Mouse (Mus musculus) embryonic facial prominence, embryonic 14.5 days (tissue): Measurements from ENCODE around the gene Gfy. TPM values are rescaled to one million over a fixed set of nuclear protein-coding genes. Genes with fewer than 3 reads are reported as not detected.

Source experiments
- ATAC-seq: fragments of 200-750 bp; cut with Nextera tagmentation; 2 replicates; pipeline ENCODE4 v1.8.0; 2017; ENCODE audit warnings: low read depth, moderate number of reproducible peaks, moderate TSS enrichment
- DNase-seq: peaks from one replicate; pipeline ENCODE4 v3.0.0-alpha.2; 2015; ENCODE audit warnings: low spot score
- H3K27ac ChIP-seq: fragments of 300-500 bp; sonication (generic); replicated peaks from 2 replicates; pipeline ENCODE4 v1.5.1; 2014; ENCODE audit warnings: low read depth, mild to moderate bottlenecking, low read length, moderate library complexity
- H3K27me3 ChIP-seq: fragments of 300-500 bp; sonication (generic); replicated peaks from 2 replicates; pipeline ENCODE4 v1.6.1; 2014; ENCODE audit warnings: low read length; ENCODE audit not compliant: control insufficient read depth, insufficient read depth
- H3K36me3 ChIP-seq: fragments of 300-500 bp; sonication (generic); 2 replicates; pipeline ENCODE4 v1.6.1; 2014; ENCODE audit warnings: low read length, mixed read lengths; ENCODE audit not compliant: control insufficient read depth, insufficient read depth
- H3K4me1 ChIP-seq: fragments of 300-500 bp; sonication (generic); 2 replicates; pipeline ENCODE4 v1.6.1; 2014; ENCODE audit warnings: antibody characterized with exemption, low read length; ENCODE audit not compliant: control insufficient read depth, insufficient read depth
- H3K4me2 ChIP-seq: fragments of 300-500 bp; sonication (generic); 2 replicates; pipeline ENCODE4 v1.6.1; 2014; ENCODE audit warnings: low read depth, mild to moderate bottlenecking, low read length, moderate library complexity, mixed read lengths
- H3K4me3 ChIP-seq: fragments of 300-500 bp; sonication (generic); 2 replicates; pipeline ENCODE4 v1.5.1; 2014; ENCODE audit warnings: low read depth, mild to moderate bottlenecking, low read length
- H3K9ac ChIP-seq: fragments of 300-500 bp; sonication (generic); 2 replicates; pipeline ENCODE4 v1.6.1; 2014; ENCODE audit warnings: low read depth, mild to moderate bottlenecking, low read length, moderate library complexity, mixed read lengths
- H3K9me3 ChIP-seq: fragments of 300-500 bp; sonication (generic); 2 replicates; pipeline ENCODE4 v1.6.1; 2016; ENCODE audit warnings: low read length; ENCODE audit not compliant: control insufficient read depth
- WGBS: fragments of 180-500 bp; shearing (Covaris S2); extraction: QIAGEN DNeasy Blood & Tissue Kit; methylation state at CpG from one replicate; pipeline ENCODE4 v1.1.7; 2014; 5-methylcytosine and 5-hydroxymethylcytosine counted together
- polyA plus RNA-seq: library from polyadenylated mRNA; unstranded; fragments of >200 nt; fragmentation: Nextera tagmentation; extraction: Ambion mirVana; gene quantifications from 2 replicates; pipeline ENCODE4 v1.2.1, GENCODE M21; 2014

The Gfy gene
- polyA plus RNA-seq, 1 experiment from 2014 or later: 5.8 TPM

GRCm38 (mm10) chr7:45191161-45191560 lies 11.8 kb upstream of the Gfy start:
- WGBS: 56% methylated on average over 2 of the region's 2 CpGs
- ATAC-seq: no peak
- no peaks in the 10 kb centered on the region for H3K36me3 ChIP-seq
- 0 out of 2 replicates have a peak, but pooled peaks cover 11% of the 10 kb centered on the region for H3K27me3 ChIP-seq
- no peak overlapping the region for H3K4me2 ChIP-seq
- peaks cover 8% of the 10 kb centered on the region; the same call in 1 of the 2 replicates for H3K4me1 ChIP-seq
- no peak overlapping the region for H3K27ac ChIP-seq
- H3K9me3 ChIP-seq: no peaks in the 10 kb centered on the region
- DNase-seq: no peak
- H3K9ac ChIP-seq: no peak overlapping the region
- H3K4me3 ChIP-seq: no peak overlapping the region

DNA sequence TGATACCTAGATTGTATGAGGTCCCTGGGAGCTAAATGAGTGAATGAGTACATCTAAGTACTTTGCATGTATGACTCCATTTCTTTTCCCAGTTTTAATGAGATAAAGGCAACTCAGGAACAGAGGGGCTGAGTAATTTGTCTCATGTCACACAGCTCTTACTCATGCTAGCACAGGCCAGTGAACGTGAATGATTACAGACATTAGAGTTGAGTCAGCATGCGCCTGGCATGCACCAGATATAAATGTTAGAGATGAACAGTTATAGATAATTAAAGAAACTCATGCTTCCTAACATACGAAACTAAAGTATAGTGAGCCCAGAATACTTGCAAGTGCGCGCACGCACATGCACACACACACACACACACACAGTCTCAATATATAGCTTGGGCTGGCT lies 10.8 kb upstream of the Gfy start:
- no peaks in the 10 kb centered on the region for H3K36me3 ChIP-seq
- WGBS: 90% methylated on average over 6 of the region's 6 CpGs
- 0 out of 2 replicates have a peak, but pooled peaks cover 13% of the 10 kb centered on the region for H3K27me3 ChIP-seq
- H3K9me3 ChIP-seq: no peaks in the 10 kb centered on the region
- DNase-seq: no peak
- no peak for ATAC-seq
- no peak overlapping the region for H3K4me3 ChIP-seq
- H3K9ac ChIP-seq: no peak overlapping the region
- H3K4me2 ChIP-seq: no peak overlapping the region
- no peak overlapping the region for H3K27ac ChIP-seq
- peaks cover 8% of the 10 kb centered on the region; the same call in 1 of the 2 replicates for H3K4me1 ChIP-seq

DNA sequence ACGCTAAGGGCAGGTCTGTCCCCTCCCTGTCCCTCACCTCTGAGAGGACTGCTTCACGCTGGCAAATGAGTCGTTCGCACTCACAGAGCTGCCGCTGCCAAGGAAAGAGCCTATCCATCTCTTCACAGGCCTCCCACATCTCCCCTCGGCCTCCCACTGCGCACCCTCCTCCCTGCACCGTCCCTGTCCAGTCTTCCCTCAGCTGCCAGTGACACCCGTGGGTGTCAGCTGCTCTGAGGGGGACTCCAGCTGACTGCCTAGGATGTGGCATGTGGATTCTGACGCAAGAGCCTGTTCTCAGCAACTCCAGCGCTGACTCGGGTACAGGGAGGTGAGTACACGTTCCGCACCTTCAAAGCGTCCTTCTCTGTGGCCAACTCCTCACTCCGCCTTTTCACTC lies 10.2 kb upstream of the Gfy start:
- Histone ChIP-seq H3K9me3 (no peaks in the 10 kb centered on the region), H3K27me3 (0 out of 2 replicates have a peak, but pooled peaks cover 18% of the 10 kb centered on the region), H3K4me1 (peaks cover 8% of the 10 kb centered on the region; the same call in 1 of the 2 replicates), H3K4me2 (no peak overlapping the region), H3K4me3 (no peak overlapping the region), H3K9ac (no peak overlapping the region), H3K27ac (no peak overlapping the region), H3K36me3 (no peaks in the 10 kb centered on the region)
- whole genome bisulfite sequencing: 57% methylated on average over 15 of the region's 16 CpGs
- ATAC-seq: no peak
- DNase-seq: no peak

DNA sequence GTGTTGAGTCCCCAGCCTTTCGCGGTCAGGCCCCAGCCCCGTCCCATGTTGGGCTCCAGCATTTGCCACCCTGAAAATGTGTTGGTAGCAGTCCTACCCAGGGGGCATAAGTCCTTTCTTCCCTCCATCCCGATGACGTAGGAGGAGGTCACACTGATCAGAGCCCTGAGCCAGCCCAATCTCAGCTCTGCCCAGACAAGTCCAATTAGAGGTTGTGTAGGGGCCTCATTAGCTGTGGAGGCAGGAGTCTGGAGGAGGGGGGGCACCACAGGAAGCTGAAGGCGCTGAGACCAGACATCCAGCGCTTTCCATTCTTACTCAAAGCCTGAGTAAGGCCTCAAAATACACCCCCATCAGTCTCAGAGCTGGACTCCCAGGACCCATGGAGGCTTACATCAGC lies 6.6 kb upstream of the Gfy start:
- Histone ChIP-seq H3K27ac (no peak overlapping the region), H3K36me3 (no peaks in the 10 kb centered on the region), H3K9ac (no peak overlapping the region), H3K4me2 (no peak overlapping the region), H3K4me1 (0 out of 2 replicates have a peak, but pooled peaks cover 4% of the 10 kb centered on the region), H3K4me3 (no peak overlapping the region), H3K27me3 (peaks cover 55% of the 10 kb centered on the region), H3K9me3 (no peaks in the 10 kb centered on the region)
- no peak for ATAC-seq
- 66% methylated on average over 7 of the region's 7 CpGs for WGBS
- DNase-seq: no peak

GRCm38 (mm10) chr7:45183672-45184071 lies 4.3 kb upstream of the Gfy start:
- Histone ChIP-seq H3K27ac (no peak overlapping the region), H3K27me3 (peaks cover 74% of the 10 kb centered on the region), H3K36me3 (no peaks in the 10 kb centered on the region), H3K4me2 (no peak overlapping the region), H3K4me1 (0 out of 2 replicates have a peak, but pooled peaks cover 4% of the 10 kb centered on the region), H3K4me3 (no peak overlapping the region), H3K9ac (no peak overlapping the region), H3K9me3 (no peaks in the 10 kb centered on the region)
- no peak for DNase-seq
- 71% methylated on average over 6 of the region's 7 CpGs for WGBS
- no peak for ATAC-seq

- 0 out of 2 replicates have a peak, but pooled peaks cover 4% of the 10 kb centered on the region for H3K4me1 ChIP-seq
- H3K9ac ChIP-seq: peak overlapping the region; percentile 30; the same call in 1 of the 2 replicates
- peak overlapping the region; percentile 30 for H3K4me3 ChIP-seq
Observed at GRCm38 (mm10) chr7:45182606-45183005, 3.2 kb upstream of the Gfy start.

GRCm38 (mm10) chr7:45182199-45182601 lies 2.8 kb upstream of the Gfy start:
- Histone ChIP-seq H3K4me2 (peak overlapping the region; percentile 59), H3K4me3 (peak overlapping the region; percentile 30), H3K9ac (peak overlapping the region; percentile 30; the same call in 1 of the 2 replicates), H3K4me1 (0 out of 2 replicates have a peak, but pooled peaks cover 4% of the 10 kb centered on the region), H3K36me3 (no peaks in the 10 kb centered on the region), H3K27ac (no peak overlapping the region), H3K9me3 (no peaks in the 10 kb centered on the region), H3K27me3 (peaks cover 89% of the 10 kb centered on the region)
- DNase-seq (peak; percentile 96), ATAC-seq (peak; percentile 93)
- WGBS: under 1% methylated on average over 34 of the region's 34 CpGs

More at GRCm38 (mm10) chr7:45182606-45183005, 3.2 kb upstream of the Gfy start:
- Histone ChIP-seq H3K27ac (no peak overlapping the region), H3K4me2 (peak overlapping the region; percentile 59), H3K9me3 (no peaks in the 10 kb centered on the region), H3K27me3 (peaks cover 85% of the 10 kb centered on the region), H3K36me3 (no peaks in the 10 kb centered on the region)
- DNase-seq (no peak), ATAC-seq (no peak)
- WGBS: 11% methylated on average over 11 of the region's 11 CpGs

DNA sequence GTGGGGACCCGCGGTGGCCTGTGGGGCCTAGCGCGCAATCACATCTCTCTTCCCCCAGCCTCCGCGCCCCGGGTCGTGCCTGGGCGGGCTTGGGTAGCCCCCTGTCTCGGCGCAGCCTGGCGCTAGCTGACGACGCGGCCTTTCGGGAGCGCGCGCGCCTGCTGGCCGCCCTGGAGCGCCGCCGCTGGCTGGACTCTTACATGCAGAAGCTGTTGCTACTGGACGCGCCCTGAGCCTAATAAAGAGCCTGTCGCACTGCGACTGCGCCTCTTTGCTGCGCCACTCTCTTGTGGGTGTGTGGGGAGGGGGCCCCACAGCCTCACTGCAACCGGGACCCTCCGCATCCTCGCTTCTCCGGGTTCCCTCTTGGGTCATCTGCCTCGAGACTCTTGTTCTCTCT lies 2.2 kb upstream of the Gfy start:
- Histone ChIP-seq H3K9ac (no peak overlapping the region), H3K9me3 (no peaks in the 10 kb centered on the region), H3K4me1 (0 out of 2 replicates have a peak, but pooled peaks cover 4% of the 10 kb centered on the region), H3K36me3 (no peaks in the 10 kb centered on the region), H3K27ac (no peak overlapping the region), H3K4me3 (peak overlapping the region; percentile 30), H3K4me2 (0 out of 2 replicates have a peak overlapping the region, but pooled peaks have one; percentile 12), H3K27me3 (peaks cover 92% of the 10 kb centered on the region)
- 6% methylated on average over 9 of the region's 35 CpGs for WGBS
- DNase-seq (no peak), ATAC-seq (no peak)

DNA sequence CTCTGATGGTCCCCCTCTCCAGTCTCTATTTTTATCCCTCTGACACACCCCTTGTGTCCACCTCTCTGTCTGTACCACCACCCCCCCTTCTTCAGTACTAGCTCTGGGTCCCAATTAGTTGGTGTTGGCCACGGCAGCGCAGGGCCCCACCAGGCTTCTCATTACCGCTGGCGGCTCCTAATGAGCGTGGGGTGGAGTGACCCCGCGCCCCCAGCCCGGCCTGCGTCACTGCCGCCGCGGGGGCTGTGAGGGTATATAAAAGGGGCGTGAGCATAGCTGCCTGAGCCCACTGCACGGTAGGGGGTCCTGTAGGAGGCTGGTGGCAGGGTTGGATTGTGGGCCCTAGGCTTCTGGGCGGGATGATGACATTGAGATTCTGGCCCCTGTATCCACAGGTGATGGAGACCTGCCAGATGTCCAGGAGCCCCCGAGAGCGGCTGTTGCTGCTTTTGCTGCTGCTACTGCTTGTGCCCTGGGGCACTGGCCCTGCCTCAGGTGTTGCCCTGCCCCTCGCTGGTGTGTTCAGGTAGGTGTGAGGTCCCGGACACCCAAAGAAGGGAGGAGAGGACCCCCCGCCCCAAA lies 1.6 kb upstream of the Gfy start, which contains the start of gene Pth2:
Gene Pth2, plus strand, starts transcription at position 100 of the 582 bp plus-strand sequence.
- Histone ChIP-seq H3K9me3 (no peaks in the 10 kb centered on the region), H3K4me2 (0 out of 2 replicates have a peak within 1 kb of the TSS, but pooled peaks have one; percentile 12)

More for the DNA sequence above, 1.6 kb upstream of the Gfy start, which contains the start of gene Pth2:
- no peak within 1 kb of the TSS for H3K27ac ChIP-seq
- no peak for ATAC-seq
- DNase-seq: no peak
- no peaks in the 10 kb centered on the region for H3K36me3 ChIP-seq
- 0 out of 2 replicates have a peak, but pooled peaks cover 4% of the 10 kb centered on the region for H3K4me1 ChIP-seq
- peaks cover 92% of the 10 kb centered on the region for H3K27me3 ChIP-seq
- peak within 1 kb of the TSS; percentile 30 for H3K4me3 ChIP-seq
- 15% methylated on average over 18 of the region's 20 CpGs for WGBS
- no peak within 1 kb of the TSS for H3K9ac ChIP-seq
